17 mouse cellular contexts compared by ENCODE assay signal in the genomic region with DNA sequence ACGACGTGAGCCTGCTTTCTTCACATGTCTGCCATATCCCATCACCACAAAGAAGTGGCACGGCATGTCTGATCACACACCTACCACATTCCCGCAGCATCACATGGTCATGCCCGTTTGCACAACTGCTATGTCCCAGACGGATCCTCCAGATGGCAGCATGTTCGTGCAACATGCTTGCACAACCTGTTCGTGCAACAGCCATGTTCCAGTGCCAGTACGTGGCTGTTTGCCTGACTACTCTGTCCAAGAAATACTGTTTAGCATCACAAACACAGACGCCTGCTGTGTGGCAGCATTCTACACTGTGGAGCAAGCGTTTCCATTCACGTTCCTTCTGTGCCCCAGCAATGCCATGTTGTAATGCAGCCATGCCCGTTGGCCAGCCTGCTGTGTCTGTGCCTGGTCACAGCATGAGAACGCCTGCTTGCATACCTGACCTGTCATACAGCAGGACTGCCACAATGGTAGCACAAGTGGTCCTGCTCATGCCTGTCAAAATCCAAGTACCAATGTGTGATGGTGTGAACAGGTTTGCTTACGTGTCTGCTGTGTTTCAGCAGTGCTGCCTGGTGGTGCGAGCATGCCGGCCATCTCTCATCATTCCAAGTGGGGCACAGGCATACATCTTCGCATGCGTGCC. TPM values are rescaled to one million over a fixed set of nuclear protein-coding genes. Genes with fewer than 3 reads are reported as not detected.
DNase-seq lines count a peak whose midpoint lies in the region; ATAC-seq and TF ChIP-seq lines count a peak whose summit lies in the region.
"Had no signal": no experiment of that assay in that cellular context is flagged by ENCODE, and none has a peak within 500 bp of the region (broad histone marks: within the 10 kb centered on the region; RNA-seq: fewer than 3 reads in every experiment).

No protein-coding gene starts in this region.

- no peak overlapping the region for H3K27ac ChIP-seq in forebrain, embryonic 10.5 days
- H3K27ac ChIP-seq in forebrain, embryonic 11.5 days (ENCODE audit: low read depth, low read length) = no peak overlapping the region
- H3K27ac ChIP-seq in layer of hippocampus, adult 2 months = no peak overlapping the region
- H3K27ac ChIP-seq in stomach, postnatal 0 days (replicated peaks) = no peak overlapping the region
- H3K27ac ChIP-seq: left cerebral cortex, adult 2 months; limb, embryonic 15.5 days; neural tube, embryonic 13.5 days had no signal

- no peaks in the 10 kb centered on the region for H3K9me3 ChIP-seq in forebrain, embryonic 10.5 days
- no peaks in the 10 kb centered on the region for H3K9me3 ChIP-seq in forebrain, embryonic 11.5 days (ENCODE audit: control insufficient read depth, low read length)
- no peaks in the 10 kb centered on the region for H3K9me3 ChIP-seq in stomach, postnatal 0 days (ENCODE audit: control insufficient read depth, low read length)
- H3K9me3 ChIP-seq: limb, embryonic 15.5 days; neural tube, embryonic 13.5 days had no signal

- no peaks in the 10 kb centered on the region for H3K4me1 ChIP-seq in forebrain, embryonic 10.5 days
- no peaks in the 10 kb centered on the region for H3K4me1 ChIP-seq in forebrain, embryonic 11.5 days (replicated peaks; ENCODE audit: control insufficient read depth, insufficient read depth, low read length)
- no peaks in the 10 kb centered on the region for H3K4me1 ChIP-seq in stomach, postnatal 0 days (replicated peaks; ENCODE audit: control insufficient read depth, insufficient read depth)
- H3K4me1 ChIP-seq: limb, embryonic 15.5 days; neural tube, embryonic 13.5 days had no signal

- no peaks in the 10 kb centered on the region for H3K36me3 ChIP-seq in forebrain, embryonic 10.5 days (replicated peaks)
- no peaks in the 10 kb centered on the region for H3K36me3 ChIP-seq in forebrain, embryonic 11.5 days (ENCODE audit: control insufficient read depth, insufficient read depth, low read length)
- H3K36me3 ChIP-seq in stomach, postnatal 0 days (ENCODE audit: control insufficient read depth, insufficient read depth, low read length) = no peaks in the 10 kb centered on the region
- H3K36me3 ChIP-seq: limb, embryonic 15.5 days; neural tube, embryonic 13.5 days had no signal

- peak; percentile 14 for DNase-seq in forebrain, embryonic 10.5 days (ENCODE audit: extremely low spot score, low spot score)
- no peak for DNase-seq in forebrain, embryonic 11.5 days (ENCODE audit: low spot score)
- no peak for DNase-seq in layer of hippocampus, adult 2 months (ENCODE audit: low spot score in 2 of 2)
- no peak for DNase-seq in layer of hippocampus, postnatal 25 days (ENCODE audit: extremely low spot score in 1 of 2, low spot score in 1 of 2)
- DNase-seq in testis, postnatal 10 days (ENCODE audit: low spot score) = peak; percentile 38
- DNase-seq in testis, postnatal 14 days (ENCODE audit: low spot score) = no peak
- DNase-seq in stomach, postnatal 0 days (ENCODE audit: low spot score) = peak; percentile 12
- DNase-seq: kidney, adult 11 months; midbrain, embryonic 14.5 days; right cerebral cortex, postnatal 14 days; thymus, postnatal 4 days had no signal

- H3K4me2 ChIP-seq in forebrain, embryonic 11.5 days (ENCODE audit: low read depth, low read length, severe bottlenecking) = no peak overlapping the region
- H3K4me2 ChIP-seq in stomach, postnatal 0 days (replicated peaks; ENCODE audit: low read depth) = no peak overlapping the region
- H3K4me2 ChIP-seq: limb, embryonic 15.5 days; neural tube, embryonic 13.5 days had no signal

- ATAC-seq in forebrain, embryonic 11.5 days (replicated peaks; ENCODE audit: low FRiP score) = no peak
- ATAC-seq in stomach, postnatal 0 days (ENCODE audit: low FRiP score, low TSS enrichment) = no peak
- no peak for ATAC-seq in frontal cortex, adult (ENCODE audit: low TSS enrichment)
- ATAC-seq: activated CD4-positive, CD25-positive, alpha-beta regulatory T cell, adult 4 months had no signal

- TF ChIP-seq CTCF in layer of hippocampus, adult 2 months (conservative IDR thresholded peaks at IDR 0.05) = peak; percentile 24
- TF ChIP-seq CTCF in stomach, postnatal 0 days (IDR thresholded peaks at IDR 0.05; ENCODE audit: low read depth) = peak; percentile 21; the same call in 1 of the 2 replicates

- no peak for TF ChIP-seq EP300 in stomach, postnatal 0 days (optimal IDR thresholded peaks at IDR 0.05)

- 90% methylated on average over 19 of the region's 19 CpGs for WGBS in forebrain, embryonic 10.5 days
- WGBS in forebrain, embryonic 11.5 days = 91% methylated on average over 19 of the region's 19 CpGs
- WGBS in stomach, postnatal 0 days = 82% methylated on average over 19 of the region's 19 CpGs

- H3K27me3 ChIP-seq in forebrain, embryonic 10.5 days (ENCODE audit: poor library complexity, severe bottlenecking) = no peaks in the 10 kb centered on the region
- H3K27me3 ChIP-seq in forebrain, embryonic 11.5 days (ENCODE audit: control insufficient read depth, insufficient read depth, low read length) = no peaks in the 10 kb centered on the region
- H3K27me3 ChIP-seq in stomach, postnatal 0 days (ENCODE audit: control insufficient read depth, insufficient read depth, low read length) = no peaks in the 10 kb centered on the region
- H3K27me3 ChIP-seq: limb, embryonic 15.5 days; neural tube, embryonic 13.5 days had no signal

- H3K4me3 ChIP-seq in forebrain, embryonic 10.5 days = no peak overlapping the region
- H3K4me3 ChIP-seq in forebrain, embryonic 11.5 days (ENCODE audit: low read depth, low read length) = no peak overlapping the region
- H3K4me3 ChIP-seq in layer of hippocampus, adult 2 months = no peak overlapping the region
- H3K4me3 ChIP-seq in stomach, postnatal 0 days (ENCODE audit: low read depth, low read length) = no peak overlapping the region
- H3K4me3 ChIP-seq: left cerebral cortex, adult 2 months; limb, embryonic 15.5 days; neural tube, embryonic 13.5 days had no signal

- no peak overlapping the region for H3K9ac ChIP-seq in forebrain, embryonic 11.5 days (ENCODE audit: low read length)
- no peak overlapping the region for H3K9ac ChIP-seq in stomach, postnatal 0 days (ENCODE audit: low read length)
- H3K9ac ChIP-seq: limb, embryonic 15.5 days; neural tube, embryonic 13.5 days had no signal

RNA-seq across cellular contexts. Expression of a gene that starts 33.3 kb away (rescaled TPM):
- polyA plus RNA-seq in forebrain, embryonic 10.5 days (2016; fragmentation: Nextera tagmentation; extraction: Ambion mirVana) = 5.2 and 5.9 TPM in 2 replicates
- 10.2 and 10.8 TPM in 2 replicates for polyA plus RNA-seq in forebrain, embryonic 11.5 days (2014; fragmentation: Nextera tagmentation; extraction: Ambion mirVana)
- total RNA-seq in layer of hippocampus, adult 2 months (2021) = 100 to 1,000 TPM in 1 of 2 experiments, 10 to 100 TPM in 1; 96.7 to 106 TPM
- total RNA-seq in layer of hippocampus, postnatal 25 days (2021) = 100 to 1,000 TPM in 1 of 2 experiments, 10 to 100 TPM in 1; 99.3 to 109 TPM
- 3.4 and 3.9 TPM in 2 replicates for polyA plus RNA-seq in stomach, postnatal 0 days (2015; fragmentation: Nextera tagmentation; extraction: Ambion mirVana)
- total RNA-seq: MEL had no signal
- polyA plus RNA-seq: activated CD4-positive, CD25-positive, alpha-beta regulatory T cell, adult 4 months had no signal

Comparison
In these comparisons a context has a peak if more than half of its experiments do, and no peak if none do; other contexts are left out.
1. DNase-seq: peak in forebrain, embryonic 10.5 days (single experiment), testis, postnatal 10 days (single experiment) and stomach, postnatal 0 days (single experiment); none in forebrain, embryonic 11.5 days (single experiment), layer of hippocampus, adult 2 months (0 of 2), layer of hippocampus, postnatal 25 days (0 of 2) and testis, postnatal 14 days (single experiment).